ENCODE assay signal across 8 mouse cellular contexts in the genomic region with DNA sequence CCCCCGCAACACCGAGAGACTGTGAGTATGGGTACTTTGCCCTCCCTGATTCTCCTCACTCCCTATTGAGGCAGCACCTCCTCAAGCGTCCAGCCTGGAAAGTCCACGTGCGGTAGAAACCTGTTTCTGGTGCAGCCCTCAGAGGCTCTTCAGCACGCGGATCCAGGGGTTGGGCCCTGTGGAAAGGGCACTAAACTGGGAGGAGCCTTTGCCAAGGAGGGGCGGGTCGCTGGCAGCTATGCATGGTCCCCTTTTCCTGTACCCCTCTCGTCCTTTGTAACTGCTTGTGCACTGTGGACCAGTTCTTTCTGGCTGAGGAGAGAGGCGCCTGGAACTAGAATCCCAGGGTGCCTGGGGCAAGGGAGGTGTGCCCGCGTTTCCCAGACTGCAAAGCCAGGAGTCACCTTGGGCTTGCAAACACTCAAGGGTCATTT. TPM values are rescaled to one million over a fixed set of nuclear protein-coding genes. Genes with fewer than 3 reads are reported as not detected.
DNase-seq lines count a peak whose midpoint lies in the region; ATAC-seq and TF ChIP-seq lines count a peak whose summit lies in the region.

No protein-coding gene starts in this region.

- under 1% methylated on average over 13 of the region's 13 CpGs for WGBS in embryonic facial prominence, embryonic 13.5 days
- WGBS in hindbrain, embryonic 13.5 days = 0% methylated on average over 13 of the region's 13 CpGs
- WGBS in limb, embryonic 14.5 days = 2% methylated on average over 13 of the region's 13 CpGs
- 0% methylated on average over 13 of the region's 13 CpGs for WGBS in neural tube, embryonic 11.5 days

- peak overlapping the region; percentile 69 for H3K4me3 ChIP-seq in embryonic facial prominence, embryonic 13.5 days
- peak overlapping the region; percentile 73 for H3K4me3 ChIP-seq in hindbrain, embryonic 13.5 days
- H3K4me3 ChIP-seq in limb, embryonic 14.5 days (replicated peaks; ENCODE audit: low read length) = peak overlapping the region; percentile 66
- peak overlapping the region; percentile 72 for H3K4me3 ChIP-seq in neural tube, embryonic 11.5 days (ENCODE audit: low read depth, low read length)

- no peaks in the 10 kb centered on the region for H3K9me3 ChIP-seq in embryonic facial prominence, embryonic 13.5 days
- no peaks in the 10 kb centered on the region for H3K9me3 ChIP-seq in hindbrain, embryonic 13.5 days
- H3K9me3 ChIP-seq in limb, embryonic 14.5 days (ENCODE audit: control insufficient read depth, low read length) = no peaks in the 10 kb centered on the region
- H3K9me3 ChIP-seq in neural tube, embryonic 11.5 days (ENCODE audit: control insufficient read depth, low read length) = no peaks in the 10 kb centered on the region

- H3K27me3 ChIP-seq in embryonic facial prominence, embryonic 13.5 days = peaks cover 18% of the 10 kb centered on the region
- H3K27me3 ChIP-seq in hindbrain, embryonic 13.5 days = no peaks in the 10 kb centered on the region
- peaks cover 17% of the 10 kb centered on the region for H3K27me3 ChIP-seq in limb, embryonic 14.5 days (ENCODE audit: control insufficient read depth, insufficient read depth, low read length)
- H3K27me3 ChIP-seq in neural tube, embryonic 11.5 days (ENCODE audit: control insufficient read depth, insufficient read depth, low read length) = no peaks in the 10 kb centered on the region

- peak; percentile 18 for DNase-seq in right cerebral cortex, adult 18-20 months
- DNase-seq in right cerebral cortex, postnatal 36 days (ENCODE audit: low spot score in 2 of 2) = no peak
- peak; percentile 49 for DNase-seq in limb, embryonic 14.5 days (ENCODE audit: low spot score)
- DNase-seq in neural tube, embryonic 11.5 days (ENCODE audit: low spot score) = peak; percentile 48
- no peak for DNase-seq in thymus, postnatal 25 days
- no peak for DNase-seq in cerebellum, adult 18-20 months

- H3K9ac ChIP-seq in embryonic facial prominence, embryonic 13.5 days = peak overlapping the region; percentile 82
- H3K9ac ChIP-seq in hindbrain, embryonic 13.5 days = peak overlapping the region; percentile 88
- H3K9ac ChIP-seq in limb, embryonic 14.5 days (ENCODE audit: low read depth, low read length, severe bottlenecking) = peak overlapping the region; percentile 70
- peak overlapping the region; percentile 74 for H3K9ac ChIP-seq in neural tube, embryonic 11.5 days (ENCODE audit: low read length)

- no peaks in the 10 kb centered on the region for H3K36me3 ChIP-seq in embryonic facial prominence, embryonic 13.5 days
- H3K36me3 ChIP-seq in hindbrain, embryonic 13.5 days = no peaks in the 10 kb centered on the region
- no peaks in the 10 kb centered on the region for H3K36me3 ChIP-seq in limb, embryonic 14.5 days (ENCODE audit: control insufficient read depth, insufficient read depth, low read length)
- H3K36me3 ChIP-seq in neural tube, embryonic 11.5 days (ENCODE audit: control insufficient read depth, insufficient read depth, low read length) = no peaks in the 10 kb centered on the region

- H3K4me2 ChIP-seq in embryonic facial prominence, embryonic 13.5 days = peak overlapping the region; percentile 82
- H3K4me2 ChIP-seq in hindbrain, embryonic 13.5 days = peak overlapping the region; percentile 79
- peak overlapping the region; percentile 95 for H3K4me2 ChIP-seq in limb, embryonic 14.5 days (replicated peaks; ENCODE audit: low read depth, low read length, severe bottlenecking)
- peak overlapping the region; percentile 97 for H3K4me2 ChIP-seq in neural tube, embryonic 11.5 days (ENCODE audit: low read depth)

- H3K4me1 ChIP-seq in embryonic facial prominence, embryonic 13.5 days = peaks cover 34% of the 10 kb centered on the region
- peaks cover 38% of the 10 kb centered on the region for H3K4me1 ChIP-seq in hindbrain, embryonic 13.5 days (replicated peaks)
- H3K4me1 ChIP-seq in limb, embryonic 14.5 days (ENCODE audit: control insufficient read depth, insufficient read depth, low read length) = peaks cover 10% of the 10 kb centered on the region; the same call in 1 of the 2 replicates
- peaks cover 9% of the 10 kb centered on the region for H3K4me1 ChIP-seq in neural tube, embryonic 11.5 days (ENCODE audit: control insufficient read depth, insufficient read depth, low read length)

- no peak overlapping the region for H3K27ac ChIP-seq in embryonic facial prominence, embryonic 13.5 days
- peak overlapping the region; percentile 66; the same call in 1 of the 2 replicates for H3K27ac ChIP-seq in hindbrain, embryonic 13.5 days
- H3K27ac ChIP-seq in limb, embryonic 14.5 days (replicated peaks; ENCODE audit: low read depth, low read length) = no peak overlapping the region
- 0 out of 2 replicates have a peak overlapping the region, but pooled peaks have one; percentile 8 for H3K27ac ChIP-seq in neural tube, embryonic 11.5 days (ENCODE audit: low read depth, low read length)

- 0 out of 2 replicates have a peak, but pooled peaks have one; percentile 16 for TF ChIP-seq POLR2A in limb, embryonic 14.5 days (IDR thresholded peaks at IDR 0.05; ENCODE audit: borderline replicate concordance, extremely low read depth, insufficient read depth, insufficient read length)

- peak; percentile 46; the same call in 1 of the 2 replicates for ATAC-seq in embryonic facial prominence, embryonic 13.5 days (ENCODE audit: insufficient number of reproducible peaks, insufficient read depth, low FRiP score, low TSS enrichment, low read depth)
- peak; percentile 30 for ATAC-seq in hindbrain, embryonic 13.5 days (ENCODE audit: low FRiP score)
- ATAC-seq in limb, embryonic 14.5 days (ENCODE audit: low FRiP score, low read depth) = no peak
- peak; percentile 2; the same call in 1 of the 2 replicates for ATAC-seq in neural tube, embryonic 11.5 days (ENCODE audit: insufficient read depth, low FRiP score, low TSS enrichment)

RNA-seq across cellular contexts. Expression of gene Slit2, which starts 2.3 kb away (rescaled TPM):
- polyA plus RNA-seq in embryonic facial prominence, embryonic 13.5 days (2015; fragmentation: Nextera tagmentation; extraction: Ambion mirVana) = 32.2 and 36.3 TPM in 2 replicates
- polyA plus RNA-seq in hindbrain, embryonic 13.5 days (2015; fragmentation: Nextera tagmentation; extraction: Ambion mirVana) = 39.8 and 41.8 TPM in 2 replicates
- polyA plus RNA-seq in limb, embryonic 14.5 days (2012; rRNA removed) = 19.9 and 27.7 TPM in 2 replicates
- polyA plus RNA-seq in limb, embryonic 14.5 days (2014; fragmentation: Nextera tagmentation; extraction: Ambion mirVana) = 26.3 and 34.2 TPM in 2 replicates
- 104 and 127 TPM in 2 replicates for polyA plus RNA-seq in neural tube, embryonic 11.5 days (2014; fragmentation: Nextera tagmentation; extraction: Ambion mirVana)

Comparison
In these comparisons a context has a peak if more than half of its experiments do, and no peak if none do; other contexts are left out.
1. DNase-seq: peak in right cerebral cortex, adult 18-20 months (single experiment), limb, embryonic 14.5 days (single experiment) and neural tube, embryonic 11.5 days (single experiment); none in right cerebral cortex, postnatal 36 days (0 of 2), thymus, postnatal 25 days (single experiment) and cerebellum, adult 18-20 months (0 of 2).
2. H3K27ac ChIP-seq: peak in hindbrain, embryonic 13.5 days (single experiment) and neural tube, embryonic 11.5 days (single experiment); none in embryonic facial prominence, embryonic 13.5 days (single experiment) and limb, embryonic 14.5 days (single experiment).
3. Peak in every context shown above with its lines, with median percentiles within 50 percentile points of each other: H3K4me2 ChIP-seq, H3K4me3 ChIP-seq and H3K9ac ChIP-seq.